Mouse (Mus musculus) olfactory bulb, adult 2 months (tissue): ENCODE measurements at regions not wholly inside any gene's neighbourhood (a gene's known extent, or its start where the extent isn't known, plus 50 kb on each side); places are given as distances from the start of the nearest gene placed in this dataset.

Experiments
- H3K27ac ChIP-seq: fragments of 200-500 bp; 2 replicates; pipeline ENCODE4 v1.5.1; 2012; ENCODE audit warnings: low read depth, low read length; ENCODE audit not compliant: insufficient read depth
- H3K4me1 ChIP-seq: fragments of 200-500 bp; 2 replicates; pipeline ENCODE4 v1.6.1; 2012; ENCODE audit warnings: low read length; ENCODE audit not compliant: control insufficient read depth, insufficient read depth
- H3K4me3 ChIP-seq: fragments of 200-500 bp; 2 replicates; pipeline ENCODE4 v1.5.1; 2012; ENCODE audit warnings: mild to moderate bottlenecking, low read depth, low read length, moderate library complexity; ENCODE audit not compliant: insufficient read depth
- CTCF ChIP-seq: fragments of 200-500 bp; IDR thresholded peaks from 2 replicates; pipeline ENCODE4 v1.5.1; 2012; ENCODE audit warnings: low read depth, mild to moderate bottlenecking, low read length, moderate library complexity; ENCODE audit not compliant: insufficient read depth
- POLR2A ChIP-seq: fragments of 200-500 bp; IDR thresholded peaks from 2 replicates; pipeline ENCODE4 v1.6.1; 2012; ENCODE audit warnings: mild to moderate bottlenecking, low read depth, low read length, moderate library complexity; ENCODE audit not compliant: insufficient read depth
- WGBS: fragments of 180-500 bp; shearing (Covaris S2); methylation state at CpG from one replicate; pipeline ENCODE4 v1.1.7; 2018; 5-methylcytosine and 5-hydroxymethylcytosine counted together

DNA sequence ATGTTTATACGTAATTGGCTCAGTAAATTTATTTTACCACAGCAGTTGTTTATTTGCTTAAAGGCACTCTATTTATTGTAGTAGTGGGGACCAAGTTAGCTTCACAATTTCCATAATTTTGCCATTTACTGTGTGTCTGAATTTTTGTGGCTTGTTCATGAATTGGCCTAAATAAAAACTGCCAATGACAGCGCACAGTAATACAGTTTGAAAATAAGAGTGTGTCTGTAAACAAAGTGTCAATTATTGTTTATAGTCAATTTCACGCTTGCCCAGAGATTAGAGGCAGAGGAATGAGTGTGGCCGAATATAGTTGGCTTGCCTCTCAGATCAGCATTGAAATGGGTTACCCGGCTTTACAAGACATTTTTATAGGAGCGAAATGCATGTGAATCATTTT is 73.0 kb upstream of the Nrsn1 start:
- WGBS = 72% methylated on average over 6 of the region's 6 CpGs
- TF ChIP-seq POLR2A (no peak), CTCF (no peak)

GRCm38 (mm10) chr13:25341826-25342225 is 71.5 kb upstream of the Nrsn1 start:
- TF ChIP-seq CTCF (no peak), POLR2A (no peak)
- no peak overlapping the region for H3K4me3 ChIP-seq
- H3K4me1 ChIP-seq = no peaks in the 10 kb centered on the region
- no peak overlapping the region for H3K27ac ChIP-seq
- 96% methylated on average over 1 of the region's 1 CpGs for WGBS

More for the DNA sequence above, 73.0 kb upstream of the Nrsn1 start:
- H3K4me3 ChIP-seq = no peak overlapping the region
- H3K4me1 ChIP-seq = no peaks in the 10 kb centered on the region
- no peak overlapping the region for H3K27ac ChIP-seq

DNA sequence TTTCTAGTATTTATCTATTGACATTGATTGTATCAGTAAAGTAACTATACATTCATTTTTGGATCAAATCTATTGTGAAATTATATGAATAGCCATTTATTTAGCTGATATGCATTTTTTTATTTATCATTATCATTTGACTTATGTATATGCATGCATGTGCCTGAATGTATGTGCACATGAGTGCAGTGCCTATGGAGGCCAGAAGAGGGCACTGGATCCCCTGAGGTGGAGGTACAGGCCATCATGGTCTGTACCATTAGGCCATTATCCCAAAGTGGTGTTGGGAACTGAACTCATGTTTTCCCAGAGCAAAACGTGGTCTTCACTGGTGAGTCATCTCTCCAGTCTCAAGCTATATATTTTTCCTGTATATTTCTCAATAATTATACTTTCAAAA is 63.5 kb upstream of the Nrsn1 start:
- Histone ChIP-seq H3K4me3 (no peak overlapping the region), H3K4me1 (no peaks in the 10 kb centered on the region), H3K27ac (no peak overlapping the region)
- TF ChIP-seq CTCF = no peak
- TF ChIP-seq POLR2A = no peak
- 54% methylated on average over 1 of the region's 1 CpGs for WGBS
